Mouse (Mus musculus) gastrocnemius, postnatal 14 days (tissue): ENCODE data around the gene Mrps5. TPM values are rescaled to one million over a fixed set of nuclear protein-coding genes. Genes with fewer than 3 reads are reported as not detected.
"Not testable (repeated sequence)": the region's sequence is repeated elsewhere in the genome, so short reads cannot be mapped to it uniquely, and the experiment has no call there.

ENCODE experiments used
- DNase-seq: peaks from one replicate; pipeline ENCODE4 v3.0.0; 2021; ENCODE audit warnings: mixed read lengths
- intact Hi-C: fragments of 180-260 bp; cut with DNase I; formaldehyde crosslinking; loops from one replicate; pipeline ENCODE4 v1.15.1; 2025; ENCODE audit warnings: low total_unique reads
- long read RNA-seq, 2 experiments: library from polyadenylated mRNA; stranded (forward); transcript quantifications; one replicate each; pipeline ENCODE4 v2.0.0; 2021
- total RNA-seq, 2 experiments: library from RNA; stranded (reverse); gene quantifications; 2 replicates each; pipeline ENCODE4 v1.2.3; 2021

Mrps5 gene
- total RNA-seq: 10 to 100 TPM; 85.2 to 98.4 TPM
- long read RNA-seq, experiment 1, full-length matches to known transcripts: 109 of 116 reads
- long read RNA-seq, experiment 1, partial matches to known transcripts: 1 of 116 reads
- long read RNA-seq, experiment 1, other reads (novel, unspliced or antisense): 6 of 116 reads
- long read RNA-seq, experiment 2, full-length matches to known transcripts: 109 of 120 reads
- long read RNA-seq, experiment 2, partial matches to known transcripts: 7 of 120 reads
- long read RNA-seq, experiment 2, other reads (novel, unspliced or antisense): 4 of 120 reads

DNA sequence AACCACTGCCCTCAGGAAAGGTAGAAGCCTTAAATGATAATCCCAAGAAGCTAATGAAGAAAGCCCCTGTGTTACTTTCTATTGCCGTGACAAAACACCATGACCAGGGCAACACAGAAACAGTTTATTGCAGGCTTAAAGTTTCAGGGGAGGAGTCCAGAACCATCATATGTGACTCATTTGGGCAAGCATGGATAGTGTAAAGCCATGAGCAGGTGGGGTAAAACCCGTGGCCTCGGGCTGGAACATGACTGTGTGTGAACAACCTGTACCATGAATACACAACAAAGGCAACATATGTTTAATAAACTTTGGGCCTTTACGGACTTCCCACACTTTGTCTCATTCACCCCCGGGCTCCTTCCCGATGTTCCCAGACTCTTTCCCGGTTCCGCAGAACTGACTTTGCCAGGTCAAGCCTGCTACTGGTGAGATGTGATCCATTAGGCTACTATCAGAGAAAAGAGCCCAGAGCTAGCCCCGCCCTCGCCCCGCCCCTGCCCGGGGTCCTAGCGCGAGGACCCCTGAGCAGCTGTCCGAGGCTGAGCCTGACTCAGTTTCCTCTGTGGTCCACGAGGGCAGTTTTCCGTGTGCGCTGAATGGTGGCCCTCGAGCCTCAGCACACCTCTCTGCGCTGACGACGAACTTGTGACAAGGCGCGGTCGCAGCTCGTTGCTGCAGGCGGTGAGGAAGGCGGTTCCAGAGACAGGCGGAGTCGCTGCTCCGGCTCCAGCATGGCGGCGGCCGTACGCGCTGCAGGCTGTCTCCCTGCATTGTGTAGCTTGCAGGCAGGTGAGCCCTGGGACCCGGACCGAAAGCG is at the start of gene Mrps5, which contains the start of gene Zfp661:
Gene Mrps5, plus strand, starts transcription at position 529 of the 820 bp plus-strand sequence.
Gene Zfp661, minus strand, starts transcription at position 401 of the 820 bp plus-strand sequence.
- intact Hi-C loops: no loop called here
- peak; percentile 83 for DNase-seq

DNA sequence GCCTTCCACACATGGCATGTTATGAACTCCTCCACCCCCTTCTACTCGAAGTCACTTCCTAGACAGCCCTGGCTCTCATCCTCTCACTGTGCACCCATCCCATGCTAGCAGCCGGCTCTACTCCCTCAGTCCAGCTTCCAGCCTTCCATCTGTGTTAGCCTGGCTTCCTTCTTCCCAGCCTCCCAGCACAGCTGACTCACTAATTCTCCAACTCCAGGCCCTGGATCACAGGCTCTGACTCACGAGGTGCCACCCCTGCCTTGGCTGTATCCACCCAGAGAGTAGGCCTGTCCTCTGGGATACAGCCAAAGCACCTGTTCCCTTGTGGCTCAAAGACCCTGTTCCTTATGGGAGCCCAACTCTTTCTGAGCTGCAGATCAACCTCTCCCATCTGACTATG is 49.5 kb upstream of the Mrps5 start:
- intact Hi-C loops: no loop called here
- peak; percentile 17 for DNase-seq

DNA sequence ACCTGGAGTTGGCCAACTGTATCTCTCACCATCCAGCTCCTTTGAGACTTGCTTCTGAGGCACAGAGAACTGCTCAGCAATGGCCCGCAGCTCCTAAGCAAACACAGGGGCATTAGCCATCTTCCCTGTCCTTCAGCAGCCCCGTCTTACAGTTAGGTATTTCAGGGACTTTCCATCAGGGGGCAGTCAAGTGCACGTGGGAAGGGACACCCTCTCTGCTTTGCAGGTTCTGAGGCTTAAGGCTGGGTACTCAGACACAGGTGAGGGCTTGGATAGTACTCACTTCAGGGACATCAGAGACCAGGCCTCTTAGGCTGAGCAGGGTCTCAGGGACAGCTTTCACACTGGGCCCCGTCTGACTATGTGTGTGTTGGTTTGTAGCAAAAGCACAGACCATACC is 47.5 kb upstream of the Mrps5 start:
- intact Hi-C loops: no loop called here
- DNase-seq: no peak

DNA sequence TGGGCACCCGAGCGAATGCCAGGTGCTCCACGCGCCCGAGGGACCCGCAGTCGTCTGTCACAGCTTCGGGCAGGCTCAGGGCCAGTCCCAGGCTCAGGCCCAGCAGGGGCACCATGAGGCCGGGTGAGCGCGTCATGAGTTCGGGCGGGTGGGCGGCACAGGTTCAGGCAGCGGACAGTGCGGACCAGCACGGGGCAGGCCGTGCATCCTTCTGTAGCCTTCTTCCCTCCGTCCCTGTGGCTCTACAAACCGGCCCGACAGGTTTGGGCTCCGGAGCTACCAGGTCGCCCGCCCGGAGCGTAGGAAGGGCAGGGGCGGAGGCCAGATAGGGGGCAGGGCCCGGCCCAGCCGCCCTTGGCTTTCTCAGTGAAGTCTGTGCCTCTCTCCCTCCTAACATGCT is 45.8 kb upstream of the Mrps5 start, which contains the start of gene Prom2:
Gene Prom2, minus strand, starts transcription at position 283 of the 400 bp plus-strand sequence.
- intact Hi-C loops: no loop called here
- DNase-seq: no peak

DNA sequence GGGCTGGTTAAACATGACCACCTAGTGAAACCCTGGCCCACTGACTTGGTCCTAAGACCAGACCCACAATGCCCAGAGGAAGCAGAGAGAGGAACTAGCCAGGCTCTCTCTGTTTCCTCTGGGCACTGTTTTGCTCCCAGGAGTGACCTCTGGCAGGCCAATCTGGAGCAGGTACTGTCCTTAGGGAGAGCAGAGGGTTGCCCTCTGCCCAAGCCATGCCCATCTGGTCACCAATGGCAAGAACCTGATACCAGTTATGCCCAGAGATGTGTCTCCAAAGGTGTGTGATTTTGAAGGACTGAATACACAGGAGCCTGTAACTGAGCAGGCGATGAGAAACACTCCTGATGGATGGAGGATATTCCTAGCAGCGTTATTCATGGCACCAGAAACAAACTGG is 45.3 kb upstream of the Mrps5 start:
- intact Hi-C loops: no loop called here

DNA sequence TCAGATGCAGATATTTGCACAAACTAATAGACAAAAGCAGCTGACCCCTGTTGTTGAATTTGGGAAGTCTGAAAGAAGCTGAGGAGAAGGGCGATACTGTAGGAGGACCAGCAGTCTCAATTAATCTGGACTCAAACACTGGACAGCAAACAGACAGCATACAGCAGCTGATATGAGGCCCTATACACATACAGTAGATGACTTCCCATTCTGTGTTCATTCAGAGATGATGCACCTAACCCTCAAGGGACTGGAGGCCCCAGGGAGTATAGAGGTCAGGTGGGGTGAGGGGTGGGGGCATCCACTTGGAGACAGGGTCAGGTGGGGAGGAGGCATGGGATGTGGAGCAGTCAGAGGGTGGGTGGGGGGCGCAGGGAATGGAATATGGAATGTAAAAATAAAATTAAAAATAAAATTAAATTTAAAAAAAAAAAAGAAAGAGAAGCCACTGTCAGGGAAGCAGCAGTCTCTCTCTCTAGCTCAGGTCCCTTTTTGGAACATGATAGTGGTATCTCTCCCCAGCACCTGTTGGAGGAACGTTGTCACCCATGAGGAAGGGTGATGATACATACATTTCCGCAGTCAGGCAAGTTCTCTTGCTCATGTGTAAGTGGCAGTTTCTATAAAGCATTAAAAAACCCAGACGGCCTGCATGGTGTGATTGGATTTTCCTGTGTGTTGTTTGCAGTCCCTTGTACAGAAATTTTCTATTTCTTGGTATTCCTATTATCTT is 38.5 kb upstream of the Mrps5 start:
- no peak for DNase-seq
- intact Hi-C loops: no loop called here

More for the DNA sequence above, 45.3 kb upstream of the Mrps5 start:
- no peak for DNase-seq

DNA sequence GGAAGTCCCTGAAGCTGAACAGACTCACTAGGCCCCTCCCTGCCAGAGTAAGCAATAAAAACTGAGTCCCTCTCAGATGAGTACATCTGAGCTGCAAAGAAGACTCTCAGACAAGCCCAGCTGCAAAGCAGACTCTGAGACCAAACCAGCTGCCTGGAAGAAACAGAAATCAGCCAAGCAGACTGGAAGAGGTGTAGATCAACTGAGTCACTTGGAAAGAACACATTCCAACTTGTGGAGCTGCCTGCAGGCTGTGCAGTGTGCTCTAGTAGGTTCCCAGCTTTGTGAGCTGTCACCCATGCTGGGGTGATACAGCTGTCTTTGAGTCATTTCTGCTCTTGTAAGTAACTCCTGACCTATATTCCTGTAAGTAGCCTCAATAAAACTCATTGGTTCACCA is 37.3 kb upstream of the Mrps5 start:
- no peak for DNase-seq
- intact Hi-C loops: no loop called here

DNA sequence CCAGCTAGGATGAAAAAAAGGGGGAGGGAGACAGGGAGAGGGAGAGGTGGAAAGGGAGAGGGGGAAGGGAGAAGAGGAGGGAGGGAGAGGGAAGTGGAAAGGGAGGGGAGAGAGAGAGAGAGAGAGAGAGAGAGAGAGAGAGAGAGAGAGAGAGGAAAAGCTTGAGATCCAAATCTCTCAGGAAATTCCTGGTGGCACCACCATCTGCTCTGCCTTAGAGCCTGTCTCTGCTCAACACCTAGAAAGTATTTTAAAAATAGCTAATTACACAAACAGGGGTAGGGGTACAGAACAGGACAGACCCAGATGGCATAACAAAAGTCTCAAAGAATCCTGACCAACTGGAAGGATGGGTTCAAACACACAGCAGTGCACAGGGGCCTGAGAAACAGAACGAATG is 36.6 kb upstream of the Mrps5 start:
- intact Hi-C loops: no loop called here
- DNase-seq: no peak

DNA sequence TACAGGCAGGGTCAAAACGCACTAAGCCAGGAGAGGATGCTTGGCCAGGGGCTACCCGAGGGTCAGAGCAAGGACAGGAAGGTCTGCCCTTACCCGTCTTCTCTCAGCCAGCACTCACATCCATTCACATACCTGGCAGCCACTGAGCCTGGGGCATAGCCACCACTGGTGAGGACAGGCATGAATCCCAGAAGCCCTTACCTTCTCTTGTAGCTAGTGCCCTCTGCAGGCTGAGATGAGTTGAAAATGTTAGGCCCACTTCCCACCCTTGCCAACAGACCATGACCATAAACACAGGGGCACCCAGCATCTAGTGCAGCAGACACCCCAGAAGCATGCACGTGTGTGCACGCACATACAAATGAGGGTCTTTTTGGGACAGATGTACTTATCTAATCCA is 35.9 kb upstream of the Mrps5 start:
- DNase-seq: no peak
- intact Hi-C loops: no loop called here

DNA sequence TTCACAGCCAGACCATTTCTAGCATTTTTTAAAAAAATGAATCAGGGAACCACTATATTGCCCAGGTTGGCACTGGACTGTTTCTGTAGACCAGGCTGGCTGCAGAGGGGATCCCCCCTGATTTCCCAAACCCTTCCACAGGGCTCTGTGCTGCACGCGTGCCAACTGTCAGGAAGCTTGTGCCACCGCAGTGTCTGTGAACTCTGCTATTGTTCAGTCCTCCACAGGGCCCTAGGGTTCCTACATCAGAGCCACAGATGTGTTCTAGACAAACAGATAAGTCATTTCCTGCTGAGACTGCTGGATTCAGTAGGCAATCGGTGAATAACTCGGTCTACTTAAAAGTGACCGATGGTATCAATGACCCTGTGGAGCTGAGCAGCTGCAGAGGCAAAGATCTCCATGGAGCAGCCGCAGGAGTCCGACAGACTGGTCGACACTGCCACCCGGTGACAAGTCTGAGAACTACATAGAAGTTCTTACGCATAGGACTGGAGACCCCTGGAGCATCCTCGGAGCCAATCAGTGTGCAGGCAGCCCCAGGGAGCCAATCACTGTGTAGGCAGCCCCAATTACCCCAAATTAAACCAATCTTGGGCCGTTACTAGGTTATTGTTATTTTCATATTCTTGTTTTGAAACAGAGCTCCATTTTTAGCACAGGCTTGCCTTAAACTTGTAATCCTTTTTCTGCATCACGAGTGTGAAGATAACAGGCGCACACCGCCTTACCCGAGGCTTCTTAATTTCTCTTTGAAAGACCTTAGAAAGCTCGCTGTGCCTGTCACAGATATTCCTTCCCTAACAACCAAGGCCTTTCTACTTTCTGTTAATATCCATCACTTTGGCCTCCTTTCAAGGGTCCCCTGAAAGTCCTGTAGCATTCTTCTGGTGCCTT is 27.7 kb upstream of the Mrps5 start:
- intact Hi-C loops: loop anchor here (2.0 kb wide), 1 partner anchor 51 kb away; no protein-coding TSS in a partner anchor
- DNase-seq: peak; percentile 81

DNA sequence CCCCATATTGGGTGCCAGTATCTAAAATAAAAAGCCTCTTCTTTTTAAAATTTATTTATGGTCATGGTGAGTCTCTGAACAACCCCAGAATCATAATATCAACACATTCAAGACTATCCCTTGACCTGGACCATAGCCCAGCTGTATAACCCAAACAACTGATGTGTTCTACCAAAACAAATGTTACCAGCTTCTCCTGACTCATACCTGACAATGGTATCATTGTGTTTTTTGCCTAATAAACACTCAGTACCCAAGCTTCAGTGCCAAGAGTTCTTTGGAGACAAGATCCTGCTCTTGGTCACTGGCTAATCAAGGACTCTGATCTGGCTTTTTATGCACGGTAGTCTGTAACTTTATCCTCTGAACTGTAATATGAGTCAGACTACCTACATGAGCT is 13.7 kb upstream of the Mrps5 start:
- intact Hi-C loops: no loop called here
- no peak for DNase-seq

DNA sequence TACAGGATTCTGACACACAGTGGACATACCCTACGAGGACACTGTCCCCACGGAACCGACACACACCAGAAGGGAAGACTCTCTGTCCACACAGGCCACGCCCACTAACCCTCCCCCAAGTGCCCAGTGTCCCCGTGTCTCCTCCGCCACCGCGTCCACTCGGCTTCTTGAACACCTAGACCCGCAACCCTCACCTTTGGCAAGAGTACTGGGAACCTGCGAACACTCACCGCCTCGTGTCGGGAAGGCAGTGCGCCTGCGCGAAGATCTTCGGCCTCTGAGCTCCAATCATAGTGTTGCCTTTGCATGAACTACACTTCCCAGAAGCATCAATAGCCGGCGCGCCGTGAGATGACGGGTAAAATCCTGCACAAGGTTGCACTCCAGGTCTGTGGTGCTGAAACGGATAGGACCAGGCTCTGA is 2.6 kb upstream of the Mrps5 start:
- DNase-seq: peak; percentile 91
- intact Hi-C loops: no loop called here

DNA sequence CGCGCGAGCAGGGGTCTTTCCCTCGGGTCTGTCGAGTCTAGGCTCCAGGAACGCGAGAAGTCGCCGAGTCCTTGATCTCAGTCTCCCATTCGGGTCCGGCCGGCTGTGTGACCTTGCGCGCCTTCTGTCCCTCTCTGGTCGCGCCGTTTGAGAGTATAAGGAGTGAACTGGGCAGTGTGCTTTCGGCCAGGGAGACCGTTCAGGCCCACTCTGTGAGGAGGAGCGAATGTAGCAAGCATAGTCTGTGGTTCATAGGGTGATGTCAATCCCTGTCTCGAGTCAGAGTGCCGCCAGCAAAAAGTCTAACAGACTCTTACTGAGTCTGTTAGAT is 457 bp downstream of the Mrps5 start:
- DNase-seq: no peak
- intact Hi-C loops: no loop called here

DNA sequence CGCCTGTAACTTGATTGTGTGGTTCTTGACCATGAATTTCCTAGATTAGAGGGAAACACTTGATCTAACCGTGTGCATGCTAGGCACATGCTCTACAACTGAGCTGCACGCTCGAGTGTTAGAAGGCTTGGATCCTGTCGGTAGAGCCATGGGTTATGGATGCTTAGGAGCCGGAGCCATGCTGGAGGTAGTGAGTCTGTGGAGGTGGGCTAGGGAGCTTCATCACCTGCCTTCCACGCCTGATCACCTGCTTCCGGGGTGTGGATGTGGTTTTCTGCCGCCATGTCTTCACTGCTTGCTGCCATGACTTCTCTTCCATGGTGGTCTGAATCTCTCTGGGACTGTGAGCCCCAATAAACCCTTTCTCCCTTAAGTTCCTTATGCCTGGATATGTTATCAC is 1.9 kb downstream of the Mrps5 start:
- intact Hi-C loops: no loop called here
- no peak for DNase-seq

DNA sequence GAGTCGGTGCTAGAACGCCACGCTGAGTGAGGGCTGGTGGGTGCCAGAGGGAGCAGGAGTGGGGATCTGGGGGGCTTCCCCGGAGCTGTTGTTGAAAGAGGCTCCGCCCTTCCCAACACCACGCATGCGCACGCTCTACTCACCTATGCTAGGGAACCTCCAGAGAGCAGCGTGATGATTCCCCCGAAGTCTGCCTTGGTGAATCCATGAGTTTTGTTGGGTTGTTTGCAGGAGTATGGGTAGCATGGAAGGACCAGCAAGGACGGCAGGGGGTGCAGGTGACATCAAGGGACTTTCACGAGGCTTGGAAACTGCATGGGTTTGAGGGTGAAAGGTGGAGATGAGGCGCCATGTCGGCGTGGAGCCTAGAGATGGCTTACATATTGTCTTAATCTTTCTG is 3.2 kb downstream of the Mrps5 start:
- intact Hi-C loops: no loop called here
- no peak for DNase-seq

DNA sequence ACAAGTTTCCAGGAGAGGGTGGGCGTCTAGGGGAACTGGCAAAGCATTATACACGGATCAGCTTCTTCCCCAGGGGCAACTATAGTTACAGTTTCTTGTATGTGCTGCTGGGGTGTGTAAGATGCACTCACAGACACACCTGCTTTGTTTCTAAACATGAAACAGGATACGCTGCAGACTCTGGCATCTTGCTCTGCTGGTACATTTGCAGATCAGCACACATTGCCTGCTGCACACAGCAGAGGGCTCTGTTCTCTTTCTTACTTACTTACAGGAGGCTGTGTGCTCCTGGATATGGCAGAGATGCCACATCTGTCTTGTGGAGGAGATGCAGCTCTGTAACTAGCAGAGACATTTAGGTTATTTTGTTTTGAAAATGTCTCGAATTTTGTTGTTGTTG is 3.8 kb downstream of the Mrps5 start:
- intact Hi-C loops: no loop called here
- DNase-seq: no peak

DNA sequence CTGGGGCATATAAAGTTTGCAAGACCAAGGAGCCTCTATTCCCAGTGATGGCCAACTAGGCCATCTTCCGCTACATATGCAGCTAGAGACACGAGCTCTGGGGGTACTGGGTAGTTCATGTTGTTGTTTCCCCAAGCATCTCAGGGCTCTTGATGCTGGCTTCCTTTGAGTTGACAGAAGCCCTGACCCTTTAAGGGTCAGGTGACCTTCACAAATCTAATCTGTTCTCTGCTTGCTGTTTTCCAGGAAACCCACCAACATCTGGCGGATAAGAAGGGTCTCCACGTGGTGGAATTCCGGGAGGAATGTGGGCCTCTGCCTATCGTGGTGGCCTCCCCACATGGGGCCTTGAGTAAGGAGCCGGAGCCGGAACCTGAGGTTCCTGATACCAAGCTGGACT is 16.4 kb downstream of the Mrps5 start:
- intact Hi-C loops, DNase-seq: not testable (repeated sequence)

DNA sequence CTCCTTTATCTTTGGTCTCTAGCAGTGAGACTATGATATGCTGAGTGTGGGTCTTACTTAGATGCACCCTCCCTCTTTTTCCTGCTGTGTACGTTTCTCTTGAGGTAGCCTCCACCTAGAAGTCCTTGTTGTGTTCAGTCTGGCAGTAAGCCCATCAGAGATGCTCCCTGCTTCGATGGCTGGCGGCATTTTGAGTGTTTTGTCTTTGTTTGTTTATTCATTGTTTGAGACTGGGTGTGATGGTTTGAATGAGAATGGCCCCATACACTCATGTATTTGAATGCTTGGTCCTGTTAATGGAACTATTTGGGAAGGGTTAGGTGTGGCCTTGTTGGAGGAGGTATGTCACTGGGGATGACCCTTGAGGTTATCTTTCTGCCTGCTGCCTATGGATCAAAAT is 18.2 kb downstream of the Mrps5 start:
- no peak for DNase-seq
- intact Hi-C loops: loop anchor here (5.0 kb wide), 1 partner anchor 62 kb away; no protein-coding TSS in a partner anchor

DNA sequence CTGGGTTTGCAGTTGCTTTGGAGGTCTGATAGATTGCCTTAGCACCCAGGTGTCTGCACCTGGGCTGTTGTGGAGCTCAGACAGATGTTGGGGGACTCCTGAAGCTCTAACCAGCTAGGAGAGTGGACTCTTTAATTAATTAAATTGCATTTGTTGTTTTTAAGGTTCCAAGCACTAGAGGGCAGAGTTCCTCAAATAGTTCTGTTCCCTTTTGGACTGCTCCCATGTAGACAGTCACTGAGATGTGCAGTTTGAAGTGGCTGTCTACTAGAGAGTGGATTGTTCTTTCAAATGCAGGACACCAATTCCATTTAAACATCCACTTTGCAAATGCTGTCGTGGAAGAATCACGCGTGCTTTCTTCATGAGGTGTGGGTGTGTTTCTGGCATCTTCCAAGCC is 21.2 kb downstream of the Mrps5 start:
- intact Hi-C loops: loop anchor here (5.0 kb wide), 1 partner anchor 59 kb away; no protein-coding TSS in a partner anchor
- no peak for DNase-seq
